Mouse (Mus musculus) layer of hippocampus, adult 8-10 months (tissue): ENCODE results near the gene Ccdc62. TPM values are rescaled to one million over a fixed set of nuclear protein-coding genes. Genes with fewer than 3 reads are reported as not detected.

Experiments used
- DNase-seq, 2 experiments: peaks; one replicate each; pipeline ENCODE4 v3.0.0; 2022; ENCODE audit warnings: low spot score in 2 of 2
- total RNA-seq, 4 experiments: library from RNA; stranded (reverse); gene quantifications; 2 replicates each; pipeline ENCODE4 v1.2.4; 2022

Ccdc62 gene
- total RNA-seq = 1 to 10 TPM; 2.1 to 7.2 (median 5.2) TPM

DNA sequence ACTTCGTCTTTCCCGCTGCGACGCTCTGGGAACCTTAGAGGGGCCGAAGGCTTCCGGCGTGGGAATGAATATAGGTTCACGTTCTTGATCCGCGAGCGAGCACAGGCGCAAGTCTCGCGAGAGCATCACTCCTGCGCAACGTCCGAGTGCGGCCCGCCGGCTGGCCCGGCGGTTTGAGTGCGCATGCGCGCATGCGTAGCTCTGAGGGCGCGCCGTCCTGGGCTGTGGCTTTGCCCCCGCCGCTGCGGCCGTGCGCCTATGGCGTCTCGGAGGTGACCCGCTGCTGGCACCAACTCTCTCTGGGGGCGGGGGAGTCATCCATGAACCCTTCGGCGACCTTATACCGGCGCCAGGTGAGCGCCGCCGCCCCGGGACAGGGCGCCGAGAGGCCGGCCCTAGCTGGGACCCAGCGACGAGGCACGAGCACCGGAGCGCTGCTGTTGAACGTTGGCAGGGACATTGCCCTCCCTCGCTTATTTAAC is at the start of gene Ccdc62:
Ccdc62 (plus strand) TSS at position 172 of the 482 bp plus-strand sequence.
- DNase-seq = peak; percentile 88 to 89

DNA sequence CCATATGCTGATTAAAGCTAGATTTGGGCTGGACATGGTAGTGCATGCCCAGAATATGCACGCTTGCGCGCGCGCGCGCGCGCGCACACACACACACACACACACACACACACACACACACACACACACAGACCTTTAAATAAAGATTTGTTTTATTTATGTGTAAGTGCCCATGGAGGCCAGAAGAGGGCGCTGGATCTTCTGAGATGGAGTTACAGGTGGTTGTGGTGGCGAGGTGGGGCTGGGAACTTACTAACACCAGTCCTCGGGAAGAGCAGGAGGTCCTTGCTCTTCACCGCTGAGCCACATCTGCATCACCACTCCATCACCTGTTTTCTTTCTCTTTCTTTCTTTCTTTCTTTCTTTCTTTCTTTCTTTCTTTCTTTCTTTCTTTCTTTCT is 49.7 kb upstream of the Ccdc62 start:
- DNase-seq = no peak

DNA sequence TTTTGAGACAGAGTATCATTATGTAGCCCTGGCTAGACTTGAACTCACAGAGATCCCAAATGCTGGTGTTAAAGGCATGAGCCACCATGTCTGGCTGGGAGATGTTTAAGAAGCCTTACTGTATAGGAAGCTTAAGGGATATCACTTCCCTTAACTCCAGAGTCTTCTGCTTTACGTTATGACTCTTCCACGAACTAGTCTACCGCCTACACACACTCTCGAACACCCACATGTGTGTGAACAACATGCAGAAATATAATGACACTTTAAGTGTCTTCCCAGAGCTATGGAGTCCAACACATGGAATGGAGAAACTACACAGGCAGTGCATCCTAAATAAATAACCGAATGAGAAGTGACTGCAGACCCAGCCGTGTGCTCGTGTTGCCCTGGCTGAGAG is 46.6 kb upstream of the Ccdc62 start:
- DNase-seq = no peak

DNA sequence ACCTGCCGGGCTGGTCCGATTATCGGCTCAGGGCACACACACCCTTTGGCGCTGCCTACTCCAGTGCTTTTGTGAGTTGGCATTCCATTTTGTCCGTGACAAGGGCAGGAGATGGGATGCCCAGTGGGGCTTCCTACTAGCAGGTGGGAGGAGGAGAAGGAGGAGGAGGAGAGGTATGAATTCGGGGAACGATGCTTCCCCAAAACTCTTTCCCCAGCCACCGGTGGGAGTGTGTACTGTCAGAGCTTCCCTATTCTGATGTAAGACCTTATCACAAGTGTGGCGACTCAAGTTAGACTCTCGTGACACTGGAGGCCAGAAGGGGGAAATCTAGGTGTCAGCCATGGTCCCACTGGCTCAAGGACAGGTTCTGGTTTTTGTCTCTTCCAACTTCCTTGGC is 46.1 kb upstream of the Ccdc62 start:
- DNase-seq = no peak

DNA sequence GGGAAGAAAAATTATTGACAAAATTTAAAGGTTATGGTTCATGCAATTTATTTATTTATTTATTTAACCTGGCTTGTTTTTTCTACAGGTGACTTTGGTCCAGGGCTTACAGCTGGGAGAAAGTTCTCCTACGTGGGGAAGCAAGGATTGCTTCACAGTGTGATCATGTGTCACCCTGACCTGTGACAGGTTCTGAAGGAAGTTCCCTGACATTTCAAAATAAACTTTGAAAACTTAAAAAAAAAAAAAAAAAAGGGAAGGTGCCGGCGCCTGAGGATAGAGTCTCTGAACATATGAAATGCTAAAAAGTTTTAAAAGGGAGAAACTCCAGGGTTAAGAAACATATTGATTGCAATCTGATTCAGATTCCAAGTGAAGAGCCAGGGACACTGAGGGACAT is 44.1 kb upstream of the Ccdc62 start:
- DNase-seq = no peak

DNA sequence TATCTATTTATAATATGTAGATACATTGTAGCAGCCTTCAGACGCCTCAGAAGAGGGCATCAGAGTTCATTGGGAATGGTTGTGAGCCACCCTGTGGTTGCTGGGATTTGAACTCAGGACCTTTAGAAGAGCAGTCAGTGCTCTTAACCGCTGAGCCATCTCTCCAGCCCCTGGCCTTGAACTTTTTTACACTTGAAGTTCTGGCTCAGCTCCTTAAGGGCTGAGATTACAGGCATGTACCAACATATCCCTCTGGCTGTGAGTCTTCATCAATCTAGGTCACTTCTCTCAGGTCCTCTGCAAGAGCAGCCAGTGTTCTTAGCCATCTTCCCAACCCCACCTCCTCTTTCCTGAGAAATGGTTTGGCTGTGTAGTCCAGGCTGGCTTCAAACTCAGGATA is 40.2 kb upstream of the Ccdc62 start:
- DNase-seq = no peak

DNA sequence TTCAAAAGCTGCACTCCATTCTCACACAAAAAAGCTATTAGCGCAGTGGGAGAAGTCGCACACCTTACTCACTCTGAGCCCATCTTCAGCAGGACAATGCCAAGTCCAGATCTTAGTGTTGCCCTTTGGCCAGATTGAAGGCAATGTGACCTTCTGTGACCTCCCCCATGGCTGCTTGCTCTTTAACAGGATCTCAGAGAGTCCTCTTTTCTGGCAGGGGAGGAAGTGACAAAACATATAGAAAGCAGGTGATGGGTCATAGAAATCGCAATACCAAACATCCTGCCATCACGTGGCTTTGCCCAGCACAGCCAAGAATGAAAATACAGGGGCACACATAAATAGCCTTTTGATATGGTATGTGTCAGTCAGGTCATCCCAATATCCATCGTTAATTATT is 39.5 kb upstream of the Ccdc62 start:
- DNase-seq = no peak

DNA sequence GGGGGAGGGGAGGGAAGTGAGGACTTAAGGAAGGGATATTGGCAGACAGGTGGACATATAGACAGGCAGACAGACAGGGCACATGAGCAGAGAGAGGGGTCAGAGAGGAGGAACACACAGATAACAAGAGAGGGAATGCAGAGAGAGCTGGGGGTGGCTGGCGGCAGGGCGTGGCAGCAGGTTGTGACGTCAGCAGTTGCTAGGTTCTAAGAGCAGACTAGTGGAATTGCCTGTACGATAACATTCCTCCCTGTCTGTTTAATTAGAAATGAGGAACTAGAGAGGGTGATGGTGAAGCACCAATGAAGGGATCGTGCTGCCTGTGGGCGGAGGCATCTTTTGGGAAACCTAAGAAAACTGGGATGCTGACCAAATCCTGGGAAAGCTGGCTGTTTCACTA is 38.8 kb upstream of the Ccdc62 start:
- DNase-seq = peak in 1 of 2 experiments; percentile 38

DNA sequence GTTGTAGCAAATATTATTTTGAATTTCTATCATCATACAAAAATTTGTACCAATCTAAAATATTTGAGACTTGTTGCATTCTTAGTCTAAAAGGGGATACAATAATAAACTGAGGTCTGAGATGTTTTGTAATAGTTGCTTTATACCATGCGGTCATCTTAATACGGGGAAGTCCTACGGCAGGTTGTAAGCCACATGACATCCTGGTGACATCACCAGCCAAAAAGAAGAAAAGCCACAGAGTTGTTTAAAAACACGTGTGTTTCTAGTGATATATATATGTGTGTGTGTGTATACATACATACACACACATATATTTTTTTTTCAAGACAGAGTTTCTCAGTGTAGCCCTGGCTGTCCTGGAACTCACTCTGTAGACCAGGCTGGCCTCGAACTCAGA is 37.0 kb upstream of the Ccdc62 start:
- DNase-seq = no peak

DNA sequence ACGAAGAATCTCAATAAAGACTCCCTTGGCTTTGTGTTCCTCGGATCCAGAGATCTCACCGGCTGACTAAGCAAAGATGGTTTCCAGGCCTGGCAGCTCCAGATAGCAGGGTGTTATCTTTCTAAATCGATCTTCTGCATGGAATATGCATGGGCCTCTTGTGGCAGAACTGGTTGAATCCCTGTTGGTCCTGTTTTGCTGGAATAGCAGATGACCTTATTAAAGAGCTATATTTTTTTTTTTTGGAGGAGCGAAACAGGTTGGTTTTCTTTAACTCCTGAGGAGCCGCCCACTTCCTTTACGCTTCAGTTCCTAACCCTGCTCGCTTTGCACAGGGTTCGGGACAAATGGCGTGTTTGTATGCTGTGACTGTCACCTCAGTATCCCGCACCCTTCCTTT is 34.1 kb upstream of the Ccdc62 start:
- DNase-seq = no peak

DNA sequence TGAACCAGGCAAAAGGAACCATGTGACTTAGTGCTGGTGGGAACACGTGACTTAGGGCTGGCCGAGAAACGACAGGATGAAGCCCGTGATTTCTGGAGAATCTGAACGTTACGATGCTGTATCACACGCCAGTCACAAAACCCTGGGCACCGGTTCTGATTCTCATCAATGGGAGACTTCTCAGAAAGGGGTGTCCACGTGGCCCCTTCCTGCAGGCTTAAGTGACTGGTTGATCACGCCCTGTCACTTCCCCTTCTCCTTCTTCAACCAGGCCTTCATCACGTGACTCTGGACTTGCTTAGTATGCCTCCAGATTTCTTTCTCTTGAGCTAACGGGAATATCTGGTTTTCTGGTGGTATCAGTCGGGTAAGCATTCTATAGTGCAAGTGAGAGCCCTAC is 33.1 kb upstream of the Ccdc62 start:
- no peak for DNase-seq

DNA sequence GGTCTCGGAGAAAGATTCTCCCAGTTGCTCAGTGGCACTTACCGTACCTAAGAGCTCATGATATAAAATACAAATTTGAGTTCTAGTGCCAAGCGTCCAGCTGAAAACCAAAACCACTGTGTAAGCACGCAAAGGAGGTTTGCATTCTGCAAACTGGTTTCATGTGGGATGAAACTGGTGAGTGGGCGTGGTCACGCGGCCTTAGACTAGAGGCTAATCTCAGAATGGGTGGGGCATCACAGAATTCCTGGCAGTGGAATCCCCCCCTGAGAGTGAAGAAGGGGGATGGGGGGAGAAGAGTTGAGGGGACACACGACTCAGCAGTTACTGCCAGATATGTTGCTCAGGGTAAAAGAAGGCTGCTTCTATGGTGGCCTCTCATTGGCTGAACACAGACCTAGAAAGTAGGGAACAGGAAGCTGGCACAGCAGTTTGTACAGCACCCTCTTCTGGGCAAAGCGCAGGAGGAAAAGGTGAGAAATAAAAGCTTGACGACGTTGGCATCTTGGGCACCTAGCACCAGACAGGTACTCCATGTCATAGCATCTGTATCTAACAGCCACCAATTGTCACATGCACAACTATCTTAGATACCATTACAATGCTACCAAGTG is 26.3 kb upstream of the Ccdc62 start:
- no peak for DNase-seq

DNA sequence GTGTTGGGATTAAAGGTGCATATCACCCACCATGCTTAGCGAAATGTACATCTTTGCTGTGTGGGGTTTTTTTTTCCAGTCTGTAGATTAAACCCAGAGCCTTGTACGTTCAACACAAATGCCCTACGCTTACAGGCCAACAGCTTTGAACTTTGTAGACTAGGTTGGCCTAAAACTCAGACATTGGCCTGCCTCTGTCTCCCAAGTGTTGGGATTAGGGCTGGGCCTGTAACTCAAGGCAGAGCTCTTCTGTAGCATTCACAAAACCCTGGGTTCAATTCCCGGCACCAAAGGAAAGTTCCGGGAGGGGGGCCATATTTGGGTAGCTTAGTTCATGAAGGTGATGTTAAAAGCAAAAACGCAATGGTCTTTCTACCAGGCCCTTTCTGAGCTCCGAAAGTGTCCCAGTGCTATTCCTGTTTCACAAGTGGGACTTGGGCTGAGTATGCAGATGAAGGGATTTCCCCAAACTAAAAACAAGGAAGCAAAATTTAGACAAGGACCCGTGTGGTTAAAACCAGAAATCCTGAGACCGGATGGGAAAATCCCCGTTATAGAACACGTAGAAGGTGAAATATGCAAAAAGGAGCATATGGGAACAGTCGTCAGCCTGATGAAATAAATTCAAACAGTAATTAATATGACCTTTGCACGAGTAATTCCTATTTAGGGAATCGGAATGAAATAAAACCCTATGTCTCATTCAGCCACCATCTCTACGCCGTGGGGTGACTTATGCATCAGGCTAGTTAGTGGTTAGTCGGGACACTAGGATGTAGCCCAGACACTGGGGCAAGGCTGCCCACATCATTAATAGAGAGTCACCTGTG is 24.1 kb upstream of the Ccdc62 start:
- DNase-seq = no peak

DNA sequence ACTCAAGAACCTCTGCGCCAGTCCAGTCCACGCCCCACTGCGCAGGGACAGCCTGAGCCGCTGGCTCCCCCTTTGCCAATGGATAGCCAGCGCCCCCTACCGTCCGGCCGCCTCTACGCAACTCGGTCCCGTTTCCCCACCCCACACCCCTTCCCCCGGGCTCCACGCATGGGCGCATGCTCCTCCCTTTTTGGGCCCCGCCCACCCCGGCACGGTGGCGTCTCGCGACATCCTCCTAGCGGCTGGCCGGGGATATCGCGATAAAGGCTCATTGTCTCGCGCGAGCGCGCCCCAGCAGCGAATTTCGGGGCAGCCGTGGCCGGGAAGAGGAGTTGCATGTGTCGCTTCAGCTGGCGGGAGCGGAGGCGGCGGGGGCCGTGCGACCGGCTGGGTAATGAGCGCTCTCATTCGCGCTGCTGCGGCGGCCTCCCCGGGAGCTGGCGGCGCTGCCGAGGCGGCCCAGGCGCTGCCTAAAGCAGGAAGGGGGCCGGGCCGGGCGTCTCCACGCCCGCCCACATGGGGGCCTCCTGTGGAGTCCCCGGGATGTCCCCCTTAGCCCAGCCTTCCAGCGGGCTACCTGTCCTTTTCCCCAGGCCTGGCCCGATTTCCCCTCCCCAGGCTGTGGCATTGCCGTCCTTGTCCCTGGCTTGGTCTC is 23.4 kb upstream of the Ccdc62 start, which contains the start of gene Denr:
Denr (plus strand) TSS at position 200 of the 655 bp plus-strand sequence.
- DNase-seq = peak; percentile 96 to 98

DNA sequence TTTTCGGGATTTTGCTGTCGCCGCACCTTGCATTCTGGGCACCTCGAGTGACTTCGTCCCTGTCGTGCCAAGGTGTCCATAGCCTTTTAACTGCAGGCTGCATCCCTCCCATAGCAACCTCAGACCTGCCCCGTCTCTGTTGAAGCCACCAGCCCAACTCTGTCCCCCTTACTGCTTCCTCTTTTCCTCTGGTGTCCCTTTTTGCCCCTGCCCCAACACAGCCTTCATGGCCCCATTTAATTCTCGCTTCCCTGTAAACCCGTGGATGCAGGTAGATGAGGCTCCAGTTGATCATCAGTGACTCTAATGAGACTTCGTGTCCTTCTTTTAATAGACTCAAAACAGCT is 22.9 kb upstream of the Ccdc62 start:
- DNase-seq = no peak

DNA sequence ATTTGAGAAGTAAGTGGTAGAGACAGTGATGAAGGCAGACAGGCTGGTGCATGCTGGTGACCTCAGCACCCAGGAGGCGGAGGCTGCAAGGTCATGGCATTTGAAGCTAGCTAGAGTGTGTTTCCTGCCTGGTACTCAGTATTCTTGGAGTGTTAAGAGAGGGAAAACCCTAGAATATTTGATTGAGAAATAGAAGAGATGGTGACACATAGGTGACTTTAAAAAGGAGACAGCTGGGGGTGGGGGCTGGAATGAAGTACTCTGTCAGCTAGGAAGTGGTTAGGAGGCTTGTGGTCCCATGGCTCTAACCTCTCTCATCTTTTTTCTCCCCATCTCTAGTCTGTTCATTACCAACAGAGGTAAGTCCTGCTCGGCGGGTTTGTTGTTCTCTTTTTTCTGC is 15.6 kb upstream of the Ccdc62 start:
- no peak for DNase-seq

DNA sequence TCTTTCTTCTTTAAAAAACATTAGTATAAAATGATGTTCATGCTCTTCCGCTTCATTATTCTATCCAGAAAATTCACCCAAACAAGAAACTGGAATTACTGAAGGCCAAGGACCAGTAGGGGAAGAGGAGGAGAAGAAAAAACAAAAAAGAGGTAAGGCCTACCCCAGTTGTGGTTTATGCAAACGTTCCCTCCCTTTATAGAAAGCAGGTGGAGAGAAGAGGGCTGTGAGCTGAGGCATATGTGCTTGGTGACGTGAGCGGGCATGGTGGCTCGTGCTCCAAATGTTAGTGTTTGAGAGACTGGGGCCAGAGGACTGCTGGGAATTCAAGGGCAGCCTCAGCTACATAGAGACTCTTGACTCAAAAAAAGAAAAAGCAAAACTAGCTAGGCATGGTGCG is 8.4 kb upstream of the Ccdc62 start:
- no peak for DNase-seq

DNA sequence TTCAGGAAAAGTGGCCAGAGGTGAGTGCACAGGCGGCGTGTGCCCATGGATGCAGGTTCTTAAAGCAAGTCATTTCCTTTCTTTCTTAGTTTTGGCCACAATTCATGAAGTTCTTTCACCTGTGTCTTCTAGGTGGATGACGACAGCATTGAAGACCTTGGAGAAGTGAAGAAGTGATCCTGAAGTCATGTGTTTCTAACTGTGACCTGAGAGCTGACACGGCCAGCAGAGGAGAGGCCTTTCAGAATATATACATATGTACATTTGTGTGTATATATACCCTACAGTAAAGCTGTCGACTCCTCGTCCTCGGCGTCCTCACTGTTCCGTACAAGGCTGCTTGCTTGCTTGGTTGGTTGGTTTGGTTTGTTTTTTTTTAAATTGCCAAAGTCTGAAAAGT is 3.4 kb upstream of the Ccdc62 start, which contains the start of gene Gm43518:
Gm43518 (plus strand) TSS at position 301 of the 400 bp plus-strand sequence.
- no peak for DNase-seq

DNA sequence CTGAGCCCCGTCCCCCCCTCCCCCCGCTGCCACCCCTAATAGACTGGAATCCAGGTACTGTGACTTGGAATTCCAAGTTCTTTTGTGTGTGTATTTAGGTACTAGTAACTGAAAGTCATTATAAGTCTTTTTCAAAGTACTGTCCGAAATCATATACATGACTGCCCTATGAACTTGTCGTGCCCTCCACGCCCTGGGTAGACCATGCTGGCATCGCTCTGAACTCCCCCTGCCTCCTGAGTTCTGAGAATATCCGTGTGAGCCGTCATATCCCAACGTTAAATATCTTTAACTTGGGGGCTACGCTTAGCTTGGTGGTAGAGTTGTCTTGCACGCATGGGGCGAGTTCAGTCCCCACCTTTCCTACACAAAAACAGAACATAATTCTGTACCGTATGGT is 652 bp downstream of the Ccdc62 start:
- no peak for DNase-seq

DNA sequence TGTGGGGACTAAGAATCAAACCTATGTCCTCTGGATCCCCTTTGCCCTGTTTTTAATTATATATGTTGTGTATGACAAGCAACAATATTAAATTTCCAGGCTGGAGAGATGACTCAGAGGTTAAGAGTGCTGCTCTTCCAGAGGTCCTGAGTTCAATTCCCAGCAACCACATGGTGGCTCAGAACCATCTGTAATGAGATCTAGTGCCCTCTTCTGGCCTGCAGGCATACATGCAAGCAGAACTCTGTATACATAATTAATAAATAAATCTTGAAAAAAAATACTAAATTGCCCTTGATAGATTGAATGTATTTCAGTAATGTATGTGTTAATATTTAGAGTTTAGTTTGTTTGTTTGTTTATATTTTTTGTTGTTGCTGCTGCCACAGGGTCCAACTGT is 2.4 kb downstream of the Ccdc62 start:
- DNase-seq = no peak

DNA sequence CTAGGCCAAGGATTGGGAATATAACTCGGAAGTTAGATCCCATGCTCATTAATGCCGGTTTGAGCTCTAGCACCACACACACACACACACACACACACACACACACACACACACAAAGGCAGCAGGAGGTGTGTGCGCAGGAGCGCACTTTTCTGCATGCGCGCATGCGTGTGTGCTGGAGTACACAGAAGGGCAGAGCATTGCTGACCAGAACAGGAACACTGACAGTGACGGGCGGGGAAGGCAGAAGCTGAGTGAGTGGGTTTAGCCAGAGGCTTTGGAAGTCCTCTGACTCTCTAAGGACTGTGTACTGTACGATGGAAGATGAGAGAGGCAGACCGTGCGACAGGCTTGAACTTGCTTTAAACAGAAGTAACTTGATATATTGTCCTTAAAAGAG is 3.1 kb downstream of the Ccdc62 start:
- no peak for DNase-seq

DNA sequence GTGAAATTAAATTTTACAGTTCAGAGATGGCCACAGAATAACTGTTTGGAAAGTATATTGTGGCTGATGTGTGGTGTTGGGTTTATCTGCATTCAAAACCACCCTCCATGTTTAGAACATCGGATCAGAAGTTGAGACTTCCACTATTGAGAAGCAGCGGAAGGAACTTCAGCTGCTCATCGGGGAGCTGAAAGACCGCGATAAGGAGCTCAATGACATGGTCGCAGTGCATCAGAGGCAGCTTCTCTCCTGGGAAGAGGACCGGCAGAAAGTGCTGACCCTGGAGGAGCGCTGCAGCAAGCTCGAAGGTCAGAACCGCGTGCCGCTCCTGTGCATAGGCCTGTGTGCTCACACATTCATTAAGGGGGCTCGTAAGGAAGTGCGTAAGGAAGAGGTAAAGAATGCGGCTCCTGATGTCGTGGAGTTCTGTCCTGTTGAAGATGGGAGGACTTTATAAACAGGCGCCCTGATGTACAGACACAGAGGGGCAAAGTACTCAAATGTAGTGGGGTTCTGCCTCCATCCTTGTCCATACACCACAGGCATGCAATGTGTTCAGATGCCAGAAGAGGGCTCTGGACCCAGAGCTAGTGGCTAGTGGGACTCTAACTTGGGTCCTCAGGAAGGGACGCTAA is 3.6 kb downstream of the Ccdc62 start:
- no peak for DNase-seq
